Mouse (Mus musculus) cerebellum, adult 2 months (tissue): Measurements from ENCODE around the gene Slc16a10.

ENCODE experiments used
- CTCF ChIP-seq: fragments of 200-500 bp; IDR thresholded peaks from 2 replicates; pipeline ENCODE4 v1.5.1; 2011; ENCODE audit warnings: low read depth, mild to moderate bottlenecking, control low read depth, low read length, moderate library complexity, borderline replicate concordance; ENCODE audit not compliant: insufficient read depth
- POLR2A ChIP-seq: fragments of 200-500 bp; IDR thresholded peaks from 2 replicates; pipeline ENCODE4 v1.6.1; 2011; ENCODE audit warnings: low read length, control low read depth, borderline replicate concordance; ENCODE audit not compliant: insufficient read depth

- TF ChIP-seq POLR2A = no peak
- no peak for TF ChIP-seq CTCF
These were observed 75.0 kb downstream of the Slc16a10 start for GRCm38 (mm10) chr10:40067071-40067470.
